Mouse (Mus musculus): ENCODE data around the gene Chpf2. TPM values are rescaled to one million over a fixed set of nuclear protein-coding genes. Genes with fewer than 3 reads are reported as not detected.

Chpf2 gene
- total RNA-seq, 2 experiments from 2014 or later = 0.96 to 1.6 TPM

- no peak for ATAC-seq (replicated peaks; ENCODE audit: low FRiP score, poor library complexity, severe bottlenecking)
Observed at GRCm38 (mm10) chr5:24629712-24630111, 43.2 kb downstream of the Chpf2 start.

- no peak for ATAC-seq (replicated peaks; ENCODE audit: low FRiP score, poor library complexity, severe bottlenecking)
Observed at GRCm38 (mm10) chr5:24635093-24635492, 48.6 kb downstream of the Chpf2 start.

GRCm38 (mm10) chr5:24635526-24636141 lies 49.1 kb downstream of the Chpf2 start:
- ATAC-seq (replicated peaks; ENCODE audit: low FRiP score, poor library complexity, severe bottlenecking) = no peak

GRCm38 (mm10) chr5:24636987-24637386 lies 50.4 kb downstream of the Chpf2 start:
- ATAC-seq (replicated peaks; ENCODE audit: low FRiP score, poor library complexity, severe bottlenecking) = no peak

GRCm38 (mm10) chr5:24638131-24638530 lies 51.6 kb downstream of the Chpf2 start:
- no peak for ATAC-seq (replicated peaks; ENCODE audit: low FRiP score, poor library complexity, severe bottlenecking)

GRCm38 (mm10) chr5:24639081-24639480 lies 52.5 kb downstream of the Chpf2 start:
- no peak for ATAC-seq (replicated peaks; ENCODE audit: low FRiP score, poor library complexity, severe bottlenecking)

Other genes starting within 250 kb of the Chpf2 start
- gene Kcnh2, start 235.1 kb upstream of the Chpf2 start, total RNA-seq (2015; ENCODE audit: low replicate concordance) = not detected in 2 replicates
- 0.14 TPM in 1 of 2 replicates, not detected in the other for gene Kcnh2, start 235.1 kb upstream of the Chpf2 start, total RNA-seq (2017; ENCODE audit: low replicate concordance)
- gene Nos3, start 221.9 kb upstream of the Chpf2 start, total RNA-seq (2015; ENCODE audit: low replicate concordance) = not detected in 2 replicates
- gene Nos3, start 221.9 kb upstream of the Chpf2 start, total RNA-seq (2017; ENCODE audit: low replicate concordance) = not detected in 2 replicates
- gene Atg9b, start 194.6 kb upstream of the Chpf2 start, total RNA-seq (2015; ENCODE audit: low replicate concordance) = not detected in 2 replicates
- not detected in 2 replicates for gene Atg9b, start 194.6 kb upstream of the Chpf2 start, total RNA-seq (2017; ENCODE audit: low replicate concordance)
- 11.3 and 22.7 TPM in 2 replicates for gene Abcb8, start 193.1 kb upstream of the Chpf2 start, total RNA-seq (2015; ENCODE audit: low replicate concordance)
- gene Abcb8, start 193.1 kb upstream of the Chpf2 start, total RNA-seq (2017; ENCODE audit: low replicate concordance) = 2.9 and 5.5 TPM in 2 replicates
- gene Asic3, start 173.3 kb upstream of the Chpf2 start, total RNA-seq (2015; ENCODE audit: low replicate concordance) = not detected in 2 replicates
- 1.3 TPM in 1 of 2 replicates, not detected in the other for gene Asic3, start 173.3 kb upstream of the Chpf2 start, total RNA-seq (2017; ENCODE audit: low replicate concordance)
- 0.58 and 4.2 TPM in 2 replicates for gene Cdk5, start 163.2 kb upstream of the Chpf2 start, total RNA-seq (2015; ENCODE audit: low replicate concordance)
- 2.5 and 3.5 TPM in 2 replicates for gene Cdk5, start 163.2 kb upstream of the Chpf2 start, total RNA-seq (2017; ENCODE audit: low replicate concordance)
- gene Slc4a2, start 162.9 kb upstream of the Chpf2 start, total RNA-seq (2015; ENCODE audit: low replicate concordance) = 1.7 and 16.1 TPM in 2 replicates
- gene Slc4a2, start 162.9 kb upstream of the Chpf2 start, total RNA-seq (2017; ENCODE audit: low replicate concordance) = 6.3 and 15.9 TPM in 2 replicates
- gene Fastk, start 141.5 kb upstream of the Chpf2 start, total RNA-seq (2015; ENCODE audit: low replicate concordance) = 9.2 and 25.1 TPM in 2 replicates
- gene Fastk, start 141.5 kb upstream of the Chpf2 start, total RNA-seq (2017; ENCODE audit: low replicate concordance) = 4.3 and 9.1 TPM in 2 replicates
- 2.9 and 3.7 TPM in 2 replicates for gene Tmub1, start 138.9 kb upstream of the Chpf2 start, total RNA-seq (2015; ENCODE audit: low replicate concordance)
- gene Tmub1, start 138.9 kb upstream of the Chpf2 start, total RNA-seq (2017; ENCODE audit: low replicate concordance) = 2.0 and 4.3 TPM in 2 replicates
- gene Agap3, start 134.6 kb upstream of the Chpf2 start, total RNA-seq (2015; ENCODE audit: low replicate concordance) = 1.0 and 3.5 TPM in 2 replicates
- gene Agap3, start 134.6 kb upstream of the Chpf2 start, total RNA-seq (2017; ENCODE audit: low replicate concordance) = 10.5 and 14.5 TPM in 2 replicates
- gene Gbx1, start 59.5 kb upstream of the Chpf2 start, total RNA-seq (2015; ENCODE audit: low replicate concordance) = not detected in 2 replicates
- not detected in 2 replicates for gene Gbx1, start 59.5 kb upstream of the Chpf2 start, total RNA-seq (2017; ENCODE audit: low replicate concordance)
- gene Asb10, start 45.8 kb upstream of the Chpf2 start, total RNA-seq (2015; ENCODE audit: low replicate concordance) = not detected in 2 replicates
- gene Asb10, start 45.8 kb upstream of the Chpf2 start, total RNA-seq (2017; ENCODE audit: low replicate concordance) = 0.14 TPM in 1 of 2 replicates, not detected in the other
- not detected in 2 replicates for gene 4931409K22Rik, start 29.9 kb upstream of the Chpf2 start, total RNA-seq (2015; ENCODE audit: low replicate concordance)
- not detected in 2 replicates for gene 4931409K22Rik, start 29.9 kb upstream of the Chpf2 start, total RNA-seq (2017; ENCODE audit: low replicate concordance)
- 7.1 and 9.8 TPM in 2 replicates for gene Abcf2, start 9.3 kb upstream of the Chpf2 start, total RNA-seq (2015; ENCODE audit: low replicate concordance)
- 17.4 and 22.3 TPM in 2 replicates for gene Abcf2, start 9.3 kb upstream of the Chpf2 start, total RNA-seq (2017; ENCODE audit: low replicate concordance)
- not detected in 2 replicates for gene Smarcd3, start 37.7 kb downstream of the Chpf2 start, total RNA-seq (2015; ENCODE audit: low replicate concordance)
- 0.42 TPM in 1 of 2 replicates, not detected in the other for gene Smarcd3, start 37.7 kb downstream of the Chpf2 start, total RNA-seq (2017; ENCODE audit: low replicate concordance)
- 17.7 and 23.6 TPM in 2 replicates for gene Nub1, start 98.8 kb downstream of the Chpf2 start, total RNA-seq (2015; ENCODE audit: low replicate concordance)
- 41.7 and 52.3 TPM in 2 replicates for gene Nub1, start 98.8 kb downstream of the Chpf2 start, total RNA-seq (2017; ENCODE audit: low replicate concordance)
- not detected in 2 replicates for gene Wdr86, start 144.0 kb downstream of the Chpf2 start, total RNA-seq (2015; ENCODE audit: low replicate concordance)
- not detected in 2 replicates for gene Wdr86, start 144.0 kb downstream of the Chpf2 start, total RNA-seq (2017; ENCODE audit: low replicate concordance)
- not detected in 2 replicates for gene Crygn, start 171.3 kb downstream of the Chpf2 start, total RNA-seq (2015; ENCODE audit: low replicate concordance)
- gene Crygn, start 171.3 kb downstream of the Chpf2 start, total RNA-seq (2017; ENCODE audit: low replicate concordance) = not detected in 2 replicates